Mouse (Mus musculus) frontal cortex, postnatal 10 days (tissue): ENCODE measurements around the gene Clstn2.

Experiments
- DNase-seq, 2 experiments: peaks; one replicate each; pipeline ENCODE4 v3.0.0; 2022; ENCODE audit warnings: low spot score in 2 of 2, mixed read lengths in 1 of 2

Gene Clstn2

DNA sequence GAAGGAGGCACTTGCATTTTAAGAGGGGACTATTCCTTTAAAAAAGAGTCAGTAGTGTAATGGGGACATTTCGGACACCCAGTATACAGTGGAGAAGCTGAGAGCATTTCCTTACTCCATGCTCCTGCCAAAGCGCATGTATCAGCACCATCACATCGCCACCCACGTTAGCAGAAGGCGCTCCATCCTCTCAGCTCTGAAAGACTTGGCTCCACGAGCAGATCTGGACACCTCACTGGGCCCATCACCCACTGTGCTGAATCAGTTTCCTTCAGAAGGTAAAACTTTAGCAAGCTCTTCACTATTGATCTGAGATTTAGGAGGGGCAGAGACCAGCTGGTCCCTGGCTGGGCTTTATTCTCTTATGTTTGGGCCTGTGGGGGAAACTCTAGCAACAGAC is 469.9 kb downstream of the Clstn2 start:
- DNase-seq = peak in 1 of 2 experiments; percentile 9

DNA sequence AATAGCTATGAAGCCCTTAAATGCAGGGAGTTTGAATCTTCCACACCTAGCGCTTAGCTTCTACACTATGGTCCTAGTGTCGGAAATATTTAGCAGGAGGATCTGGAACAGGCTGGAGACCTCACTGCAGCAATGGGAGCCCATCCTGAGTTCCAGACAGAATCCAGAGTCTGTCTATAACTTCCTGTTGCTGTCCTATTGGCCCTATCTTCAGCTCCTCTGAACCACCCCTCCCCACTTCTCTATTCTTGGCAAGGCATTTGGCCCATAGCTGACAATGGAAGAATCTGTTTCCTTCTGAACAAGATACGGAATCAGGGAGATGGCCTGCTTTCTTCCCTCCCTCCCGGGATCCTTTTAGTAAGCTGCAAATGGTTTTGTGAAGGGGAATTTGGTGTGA is 488.6 kb downstream of the Clstn2 start:
- DNase-seq = no peak

DNA sequence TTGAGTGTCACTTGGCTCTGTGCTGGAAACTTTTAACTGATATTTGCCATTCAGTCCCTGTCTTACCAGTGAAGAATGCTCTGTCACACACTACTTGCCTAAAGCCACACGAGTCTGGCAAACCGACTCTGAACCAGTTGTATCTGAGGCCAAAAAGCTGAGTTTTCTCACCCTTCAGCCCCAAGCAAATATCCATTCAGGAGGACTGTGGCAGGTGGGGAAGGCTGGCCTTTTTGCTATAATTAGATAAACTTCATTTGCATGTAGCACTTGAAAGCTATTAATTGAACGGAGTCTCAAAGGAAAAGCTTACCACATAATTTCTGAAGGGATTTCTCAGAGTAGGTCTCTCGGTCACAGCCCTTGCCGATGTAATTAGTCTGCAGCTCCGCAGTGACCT is 491.6 kb downstream of the Clstn2 start:
- no peak for DNase-seq

DNA sequence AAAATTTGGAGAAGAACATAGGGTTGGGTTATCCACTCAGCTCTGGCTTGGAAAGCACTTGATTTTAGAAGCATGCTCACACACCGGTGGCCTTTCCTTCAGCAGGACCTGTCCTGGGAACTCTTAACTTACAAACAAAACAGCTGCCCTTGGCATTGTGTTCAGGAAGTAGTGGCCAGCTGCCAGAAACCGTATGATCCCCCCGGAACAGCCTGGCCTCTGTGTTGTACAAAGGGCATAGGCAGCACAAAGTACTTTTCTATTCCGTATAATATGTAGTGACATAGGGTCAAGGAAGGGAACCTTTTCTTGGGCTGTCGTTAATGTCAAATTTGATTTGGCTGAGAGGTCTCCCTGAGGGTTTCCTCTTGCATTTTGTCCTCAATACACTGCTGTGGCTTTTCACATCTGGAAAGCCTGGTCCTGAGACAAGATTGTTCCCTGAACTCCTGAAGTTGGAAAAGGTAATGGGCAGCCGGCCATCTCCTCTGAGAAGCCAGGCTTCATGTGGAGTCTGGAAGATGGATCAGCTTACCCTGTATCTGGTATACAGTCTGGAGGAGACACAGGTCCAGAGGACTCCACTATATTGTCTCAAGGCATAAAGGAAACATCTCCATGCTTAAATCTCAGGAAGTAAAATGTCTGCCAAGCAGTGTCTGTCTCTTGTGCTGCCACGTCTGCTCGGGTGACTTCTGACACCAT is 494.8 kb downstream of the Clstn2 start:
- DNase-seq = no peak

DNA sequence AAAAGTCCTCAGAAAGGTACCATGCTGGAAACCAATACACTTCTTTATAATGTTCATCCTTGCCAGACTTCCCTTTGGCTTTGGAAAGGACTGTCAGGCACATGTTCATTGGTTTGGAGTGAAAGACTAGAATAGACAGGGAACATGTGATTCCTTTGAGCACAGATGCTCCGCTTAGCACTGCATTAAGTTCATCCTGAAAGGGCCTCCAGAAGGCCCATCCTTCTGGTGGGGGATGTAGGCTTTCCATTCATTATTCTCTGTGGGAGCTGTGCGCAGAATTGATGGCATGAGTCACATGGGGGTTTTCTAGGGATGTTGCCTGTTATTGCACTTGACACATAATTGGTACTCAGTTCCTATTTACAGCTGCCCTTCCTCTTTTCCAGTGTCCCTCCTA is 498.8 kb downstream of the Clstn2 start:
- DNase-seq = peak; percentile 17 to 35

DNA sequence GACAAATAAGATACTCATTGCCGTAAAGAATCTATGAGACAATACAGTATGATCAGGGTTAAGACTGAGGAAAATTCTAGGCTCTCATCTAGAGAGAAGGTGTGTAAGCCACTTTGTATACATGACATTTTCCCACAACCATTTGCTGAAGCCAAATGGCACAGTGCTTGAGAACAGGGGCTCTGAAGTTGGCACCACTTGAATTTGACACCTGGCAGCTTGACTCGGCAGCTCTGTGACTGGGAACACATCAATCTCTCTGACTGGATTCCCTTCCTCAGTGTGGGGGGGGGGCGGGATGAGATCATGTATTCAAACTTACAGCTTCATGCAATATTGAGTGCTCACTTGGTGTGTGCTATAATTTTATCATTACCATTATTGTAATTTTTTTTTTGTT is 499.7 kb downstream of the Clstn2 start:
- no peak for DNase-seq

DNA sequence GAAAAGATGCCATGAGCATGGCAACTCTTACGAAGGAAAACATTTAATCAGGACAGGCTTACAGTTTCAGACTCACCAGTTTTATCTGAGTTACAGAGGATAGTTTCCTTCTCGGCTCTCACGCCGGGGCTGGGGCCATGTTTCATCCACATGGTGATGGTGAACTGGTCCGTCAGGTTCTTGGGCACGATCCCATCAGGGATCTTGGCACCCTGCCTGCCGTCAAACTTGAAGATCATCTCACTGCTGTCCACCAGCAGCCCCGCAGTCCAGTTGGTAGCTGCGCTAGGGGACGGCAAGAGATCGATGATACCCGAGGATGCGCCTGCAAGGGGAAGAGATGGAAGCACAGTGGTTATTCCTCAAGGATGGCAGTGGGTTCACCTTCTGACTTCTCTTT is 500.4 kb downstream of the Clstn2 start:
- no peak for DNase-seq

DNA sequence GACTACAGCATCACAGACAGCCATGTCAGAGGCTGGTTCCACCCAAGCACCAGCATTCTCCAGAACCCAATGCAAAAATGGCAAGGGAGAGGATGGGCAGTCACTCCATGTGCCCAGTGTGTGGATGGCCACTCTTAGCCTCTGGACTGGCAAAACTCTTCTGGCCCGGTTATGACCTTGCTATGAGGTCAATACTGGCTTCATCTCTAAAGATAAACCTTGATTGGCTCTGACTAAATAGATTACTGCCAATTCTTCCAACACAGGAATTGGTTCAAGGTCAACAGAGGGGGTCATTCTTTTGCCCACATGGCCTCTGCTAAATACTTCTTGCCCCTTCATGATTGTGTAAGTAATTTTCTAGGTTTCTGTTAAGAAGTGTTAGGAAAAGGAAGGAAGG is 505.1 kb downstream of the Clstn2 start:
- no peak for DNase-seq

DNA sequence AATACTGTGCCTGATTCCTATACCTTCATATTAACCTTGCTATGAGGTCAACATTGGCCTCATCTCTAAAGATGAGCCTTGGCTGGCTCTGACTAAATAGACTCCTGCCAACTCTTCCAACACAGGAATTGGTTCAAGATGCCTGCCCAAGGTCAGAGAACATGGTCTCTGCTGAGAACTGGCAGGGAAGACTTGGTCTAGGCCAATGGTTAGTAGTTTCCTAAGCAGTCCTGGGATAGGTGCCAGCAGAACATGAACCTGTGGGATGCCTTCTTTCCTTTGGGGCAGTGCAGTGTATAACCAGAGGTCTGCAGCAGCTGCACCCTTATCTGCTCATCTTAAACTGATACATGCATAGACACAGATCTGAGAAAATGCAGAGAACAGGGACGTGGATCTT is 505.7 kb downstream of the Clstn2 start:
- DNase-seq = no peak

DNA sequence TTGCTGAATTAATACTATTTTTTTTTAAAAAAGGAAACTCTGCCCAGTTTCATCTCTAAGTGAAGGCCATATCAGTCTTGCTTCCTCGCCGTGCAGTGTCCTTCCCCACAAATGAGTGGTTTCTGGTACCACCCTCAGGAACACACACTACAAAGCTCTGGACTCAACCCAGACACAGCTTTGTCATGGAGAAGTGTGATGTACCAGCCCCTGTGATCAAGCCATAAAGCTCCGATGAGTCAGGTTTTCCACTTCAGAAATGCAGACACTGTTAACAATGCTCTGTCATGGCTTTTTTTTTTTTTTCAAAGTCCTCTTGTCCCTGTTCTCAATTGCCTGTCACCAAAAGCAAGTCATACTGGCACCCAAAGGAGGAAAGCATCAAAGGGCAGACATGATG is 507.4 kb downstream of the Clstn2 start:
- no peak for DNase-seq

DNA sequence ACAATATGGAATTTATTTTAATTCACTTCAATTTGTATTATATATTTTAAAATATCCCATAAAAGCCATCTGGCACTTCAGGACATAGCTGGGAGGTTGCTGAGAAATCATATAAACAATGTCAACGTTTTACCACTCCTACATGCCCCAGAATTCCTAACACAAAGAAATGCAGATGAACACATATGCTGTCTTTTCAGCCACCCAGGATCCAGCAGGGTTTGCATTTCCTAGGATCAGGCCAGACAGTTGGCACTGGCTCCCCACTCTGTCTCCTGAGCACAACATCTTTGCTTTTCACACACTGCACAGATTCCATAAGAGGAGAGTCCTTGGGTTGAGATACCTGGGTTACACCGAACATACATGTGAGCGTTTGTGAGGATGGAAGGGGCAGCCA is 508.1 kb downstream of the Clstn2 start:
- DNase-seq = no peak

DNA sequence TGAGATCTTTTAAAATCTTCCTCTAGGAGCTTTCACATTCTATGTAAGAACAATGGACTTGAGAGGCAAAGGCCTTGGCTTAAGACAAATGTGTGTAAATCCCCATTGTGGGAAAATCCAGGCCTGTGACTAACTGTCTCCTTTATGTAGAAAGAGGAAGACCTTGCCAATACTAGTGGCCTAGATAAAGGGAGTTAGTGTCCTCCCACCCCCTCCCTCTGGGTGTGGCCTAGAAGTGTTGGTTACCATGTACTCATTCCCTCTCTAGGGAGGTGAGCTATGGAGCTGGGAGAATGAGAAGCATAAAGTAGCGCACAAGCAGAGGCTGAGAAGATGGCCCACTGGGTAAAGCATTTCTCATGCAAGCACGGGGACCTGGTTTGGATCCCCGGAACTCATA is 512.2 kb downstream of the Clstn2 start:
- DNase-seq = no peak

DNA sequence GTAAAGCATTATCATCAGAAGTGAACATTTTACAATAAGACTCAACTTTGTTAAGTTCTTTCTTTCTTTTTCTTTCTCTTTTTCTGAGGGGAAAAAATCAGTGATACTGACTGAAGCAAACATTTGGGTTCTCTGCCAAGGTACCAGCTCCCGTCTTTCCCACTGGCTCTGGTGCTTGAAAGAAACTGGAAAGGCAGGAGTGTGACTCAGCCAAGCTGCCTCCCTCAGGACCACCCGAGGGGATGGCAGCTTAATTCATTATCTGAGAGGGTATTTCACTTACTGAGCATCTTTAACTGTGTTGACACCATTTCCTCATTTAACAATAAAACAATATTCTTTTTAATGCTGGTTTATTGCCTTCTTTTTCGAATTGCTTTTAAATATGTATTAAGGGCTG is 516.0 kb downstream of the Clstn2 start:
- DNase-seq = no peak

DNA sequence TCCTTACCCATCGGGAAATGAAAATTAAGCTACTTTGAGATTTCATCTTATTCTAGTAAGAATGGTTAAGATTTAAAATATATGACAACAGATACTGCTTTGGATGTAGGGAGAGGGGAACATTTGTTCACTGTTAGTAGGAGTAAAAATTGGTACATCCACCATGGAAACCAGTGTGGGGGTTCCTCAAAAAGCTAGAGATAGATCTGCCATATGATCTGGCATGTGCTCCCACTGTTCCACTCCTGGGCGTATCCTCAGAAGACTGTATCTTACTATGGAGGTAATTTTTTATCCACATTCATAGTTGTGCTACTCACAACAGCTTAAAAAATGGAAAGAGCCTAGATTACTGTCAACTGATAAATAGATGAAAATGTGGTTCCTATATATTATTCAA is 518.3 kb downstream of the Clstn2 start:
- no peak for DNase-seq

DNA sequence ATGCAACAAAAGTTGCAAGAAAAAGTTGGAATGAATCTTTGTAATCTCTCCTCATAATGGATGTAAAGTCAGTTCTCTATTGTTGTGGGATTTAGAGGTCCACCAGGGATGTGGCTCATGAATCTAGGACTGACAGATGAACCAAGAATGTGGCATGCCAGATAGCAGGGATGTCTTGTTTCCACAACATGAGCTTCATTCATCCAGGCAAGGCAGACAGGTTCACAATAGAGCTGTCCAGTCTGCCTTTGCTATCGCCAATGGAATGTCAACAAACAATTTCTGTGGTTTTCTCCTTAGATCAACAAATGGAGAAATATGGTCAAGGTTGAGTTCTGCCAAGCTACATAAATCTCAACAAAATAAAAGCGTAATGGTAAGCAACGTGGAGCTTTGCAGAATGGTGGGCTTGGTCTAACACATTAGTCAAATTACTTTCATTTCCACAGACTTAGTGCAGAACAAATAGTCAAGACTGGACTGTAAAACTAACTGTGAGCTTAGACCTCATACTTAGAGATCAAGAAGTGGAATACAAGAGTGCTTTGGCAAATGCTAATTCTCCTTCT is 520.6 kb downstream of the Clstn2 start:
- no peak for DNase-seq

DNA sequence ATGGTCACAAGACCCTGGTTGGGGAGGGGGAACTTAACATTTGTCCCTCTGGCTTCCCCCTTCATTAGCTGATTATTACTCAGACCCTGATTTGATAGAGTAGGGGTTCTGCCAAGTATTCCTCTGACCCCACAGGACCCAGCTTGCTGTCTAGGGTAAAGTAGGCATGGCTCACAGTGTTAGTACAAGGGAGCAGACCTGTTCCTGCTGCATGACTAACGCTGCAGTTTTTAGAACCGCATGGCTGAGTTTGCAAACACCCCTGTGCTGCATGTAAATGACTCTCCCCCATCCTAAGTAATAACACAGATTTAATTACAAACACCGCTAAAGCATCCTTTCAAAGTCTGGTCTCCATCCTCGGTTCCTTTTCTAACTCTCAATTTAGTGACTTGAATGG is 531.6 kb downstream of the Clstn2 start:
- DNase-seq = no peak

DNA sequence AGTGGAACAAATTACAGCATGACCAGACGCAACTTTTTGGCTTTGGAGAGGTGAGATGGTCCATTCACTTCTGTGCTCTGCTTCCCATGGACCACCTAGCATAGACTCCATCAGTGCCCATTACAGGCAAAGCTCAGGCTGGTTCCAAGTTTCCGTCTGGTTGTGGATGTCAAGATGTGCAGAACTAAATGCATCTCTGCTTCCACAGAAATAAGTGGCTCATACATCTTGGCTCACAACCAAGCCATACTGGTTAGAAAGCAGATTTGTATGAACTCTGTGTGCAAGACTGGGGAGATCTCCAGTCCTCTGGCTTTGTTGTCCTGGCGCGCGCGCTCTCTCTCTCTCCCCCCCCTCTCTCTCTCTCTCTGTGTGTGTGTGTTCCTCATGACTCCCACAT is 537.9 kb downstream of the Clstn2 start:
- no peak for DNase-seq

DNA sequence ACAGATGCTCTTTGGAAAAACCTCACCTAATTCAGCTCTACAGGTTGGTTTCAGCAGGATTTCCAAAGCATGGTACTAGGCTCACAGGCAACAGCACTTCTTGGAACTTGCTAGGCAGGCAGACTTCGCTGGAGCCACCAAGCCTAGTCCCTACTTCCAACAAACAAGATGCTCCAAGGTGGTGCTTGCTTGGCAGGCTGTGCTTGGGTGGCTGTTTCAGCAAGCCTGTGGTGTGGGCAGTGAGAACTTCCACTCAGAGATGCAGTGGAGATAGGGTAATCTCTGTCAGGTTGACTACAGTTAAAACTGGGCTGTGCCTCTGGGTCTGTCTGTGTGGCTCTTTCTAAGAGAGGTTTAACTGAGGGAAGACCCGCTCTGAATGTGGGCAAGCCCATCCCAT is 541.4 kb downstream of the Clstn2 start:
- DNase-seq = no peak

DNA sequence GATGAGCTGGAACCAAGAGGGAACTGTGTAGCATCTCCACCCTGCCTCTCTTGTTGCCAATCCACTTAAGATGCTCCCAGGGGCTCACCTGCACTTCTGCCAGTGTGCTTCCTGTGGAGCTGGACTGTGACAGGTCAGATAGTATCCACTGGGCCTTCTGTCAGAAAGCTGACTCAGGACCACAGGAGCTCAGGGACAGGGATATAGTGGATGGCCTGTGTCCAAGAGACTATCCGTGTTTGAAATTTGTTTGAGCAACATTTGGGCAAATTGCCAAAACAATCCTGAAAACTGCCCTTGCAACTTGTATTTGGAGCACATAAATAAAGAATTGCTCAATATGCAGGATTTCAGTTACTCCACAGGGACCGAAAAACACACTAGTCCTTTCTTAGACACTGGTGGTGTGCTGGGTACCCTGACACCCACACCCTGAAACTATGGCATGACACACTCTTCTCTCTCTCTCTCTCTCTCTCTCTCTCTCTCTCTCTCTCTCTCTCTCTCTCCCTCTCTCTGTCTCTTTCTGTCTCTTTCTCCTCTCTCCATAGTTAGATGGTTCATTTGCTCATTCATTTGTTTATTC is 542.3 kb downstream of the Clstn2 start:
- no peak for DNase-seq

DNA sequence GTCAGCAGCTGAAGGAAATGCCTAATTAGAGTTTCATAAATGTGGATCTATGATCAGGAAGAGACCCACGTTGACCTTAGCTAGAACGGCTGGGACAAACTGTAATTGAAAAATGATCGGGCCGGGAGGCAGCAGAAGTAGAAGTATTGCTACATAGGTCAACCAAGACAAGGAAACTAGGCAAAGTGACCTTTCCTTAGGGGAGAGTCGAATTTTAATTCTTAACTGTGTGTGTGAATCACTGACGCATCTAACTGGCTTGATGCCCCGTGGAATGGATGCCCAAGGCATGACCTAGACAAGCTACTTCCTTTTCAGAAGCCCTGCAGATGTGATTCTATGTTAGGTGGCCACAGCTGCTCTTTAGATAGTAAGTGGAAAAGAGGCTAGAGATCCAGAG is 546.2 kb downstream of the Clstn2 start:
- DNase-seq = no peak

DNA sequence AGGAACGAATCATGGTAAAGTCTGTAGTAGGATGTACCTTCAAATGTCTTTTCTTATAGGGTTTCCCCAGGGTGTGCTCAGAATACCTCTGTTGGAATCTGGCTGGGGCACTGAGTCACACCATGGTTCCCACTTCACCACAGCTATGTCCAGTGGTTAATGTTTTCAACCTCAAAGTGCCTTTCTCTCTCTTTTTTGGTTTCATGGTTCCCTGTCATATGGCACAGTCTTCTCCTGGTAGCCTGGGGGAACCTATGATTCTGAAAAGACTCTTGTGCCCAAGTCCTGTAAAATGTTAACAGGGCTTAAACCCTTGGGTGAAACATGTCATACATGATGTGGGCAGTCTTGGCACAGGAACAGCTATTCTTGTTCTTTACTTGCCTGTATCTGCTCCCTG is 551.8 kb downstream of the Clstn2 start:
- DNase-seq = no peak

DNA sequence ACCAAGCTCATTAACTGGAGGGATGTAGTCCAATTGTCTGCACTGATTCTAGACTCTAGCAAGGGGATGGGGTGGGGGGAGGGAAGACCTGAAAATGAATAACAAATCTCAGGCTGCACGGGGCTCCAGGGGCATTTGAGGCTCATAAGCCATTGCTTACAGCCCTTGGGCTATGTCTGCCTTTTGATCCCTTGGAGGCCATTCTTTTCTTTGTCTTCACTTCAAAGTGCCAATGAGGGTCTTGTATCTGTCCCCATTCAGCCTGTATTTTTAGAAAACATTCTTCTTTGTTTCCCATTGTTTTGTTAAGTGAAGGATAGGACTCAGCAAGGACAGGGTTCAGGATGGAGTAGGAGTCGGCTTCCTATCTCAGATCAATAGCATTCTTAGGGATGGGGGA is 556.0 kb downstream of the Clstn2 start:
- DNase-seq = no peak

DNA sequence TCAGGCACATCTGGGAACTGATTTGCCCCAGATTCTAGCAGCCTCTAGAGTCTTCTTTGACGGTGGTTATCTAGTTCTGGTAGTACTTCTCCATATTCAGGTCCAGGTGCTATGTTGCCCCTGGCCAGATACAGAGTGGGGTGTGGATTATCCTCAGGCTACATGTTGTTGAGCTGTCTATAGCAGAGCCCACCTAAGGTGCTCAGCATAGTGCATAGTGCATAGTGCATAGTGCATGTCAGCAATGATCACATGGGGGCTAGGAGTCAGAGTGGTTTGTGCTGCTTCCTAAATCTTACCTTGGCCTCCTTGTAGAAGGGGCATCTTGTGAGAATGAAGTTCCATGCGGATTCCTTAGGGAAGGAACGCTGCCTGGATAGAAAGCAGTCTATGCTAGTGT is 556.5 kb downstream of the Clstn2 start:
- DNase-seq = no peak

DNA sequence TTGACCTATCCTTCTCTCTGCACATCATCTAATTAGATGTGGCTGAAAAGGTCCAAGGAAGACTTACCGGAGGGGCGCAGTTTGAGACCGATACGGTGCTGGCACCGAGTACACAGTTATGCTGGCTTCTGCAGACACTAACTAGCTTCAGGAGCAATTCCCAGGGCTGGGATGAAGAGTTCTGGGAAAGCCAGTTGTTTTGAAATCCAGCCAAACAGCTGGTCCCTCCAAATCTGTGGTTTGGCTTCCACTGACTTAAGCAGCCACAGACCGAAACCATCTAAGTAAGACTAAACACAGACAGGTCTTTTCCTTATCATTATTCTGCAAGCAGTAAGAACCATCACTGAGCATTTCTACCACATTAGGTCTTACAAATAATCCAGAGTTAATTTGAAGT is 558.1 kb downstream of the Clstn2 start:
- DNase-seq = no peak
